Mouse (Mus musculus) brain, embryonic 14.5 days (tissue): Measurements from ENCODE around the gene Icam2. TPM values are rescaled to one million over a fixed set of nuclear protein-coding genes. Genes with fewer than 3 reads are reported as not detected.

Experiments
- DNase-seq: peaks from one replicate; pipeline ENCODE4 v3.0.0-alpha.2; 2011; ENCODE audit warnings: low read depth
- CTCF ChIP-seq: fragments of 200-500 bp; IDR thresholded peaks from 2 replicates; pipeline ENCODE4 v1.5.1; 2012; ENCODE audit warnings: inconsistent platforms, mild to moderate bottlenecking, moderate library complexity, borderline replicate concordance; ENCODE audit not compliant: insufficient read depth, insufficient read length; ENCODE audit errors: extremely low read depth
- POLR2A ChIP-seq: fragments of 200-500 bp; IDR thresholded peaks from 2 replicates; pipeline ENCODE4 v1.6.1; 2012; ENCODE audit warnings: mild to moderate bottlenecking, inconsistent platforms, borderline replicate concordance; ENCODE audit not compliant: poor library complexity, insufficient read depth, insufficient read length, severe bottlenecking; ENCODE audit errors: extremely low read depth
- polyA plus RNA-seq: library from polyadenylated mRNA; depleted of rRNA; stranded (reverse); fragments of >200 nt; gene quantifications from 2 replicates; pipeline ENCODE4 v1.2.3, GENCODE M21; 2012; rRNA removed

Gene Icam2
- polyA plus RNA-seq, 1 experiment: 11.9 TPM

- DNase-seq: no peak
- TF ChIP-seq CTCF (no peak), POLR2A (no peak)
Measured at GRCm38 (mm10) chr11:106338870-106339269, 49.0 kb downstream of the Icam2 start.

- TF ChIP-seq POLR2A: no peak
- no peak for DNase-seq
Measured at GRCm38 (mm10) chr11:106338029-106338428, 49.8 kb downstream of the Icam2 start.

GRCm38 (mm10) chr11:106334066-106334465 is 53.8 kb downstream of the Icam2 start:
- TF ChIP-seq CTCF: no peak
- TF ChIP-seq POLR2A: no peak
- DNase-seq: no peak

GRCm38 (mm10) chr11:106332458-106332857 is 55.4 kb downstream of the Icam2 start:
- no peak for TF ChIP-seq CTCF
- TF ChIP-seq POLR2A: no peak
- peak; percentile 8 for DNase-seq

GRCm38 (mm10) chr11:106329682-106330081 is 58.2 kb downstream of the Icam2 start:
- TF ChIP-seq POLR2A (no peak), CTCF (peak; percentile 25; the same call in 1 of the 2 replicates)
- DNase-seq: peak; percentile 33

GRCm38 (mm10) chr11:106329128-106329527 is 58.7 kb downstream of the Icam2 start:
- DNase-seq: no peak
- TF ChIP-seq POLR2A (no peak), CTCF (no peak)

GRCm38 (mm10) chr11:106328521-106328920 is 59.4 kb downstream of the Icam2 start:
- no peak for TF ChIP-seq POLR2A
- TF ChIP-seq CTCF: no peak
- no peak for DNase-seq

Other genes starting within 250 kb of the Icam2 start
- gene Gm10840, start 227.2 kb downstream of the Icam2 start, polyA plus RNA-seq: 0.77 TPM in 1 of 2 replicates, not detected in the other
- gene Limd2, start 227.2 kb downstream of the Icam2 start, polyA plus RNA-seq: 128 and 134 TPM in 2 replicates
- 54.3 and 68.3 TPM in 2 replicates for gene Strada, start 185.9 kb downstream of the Icam2 start, polyA plus RNA-seq
- 44.1 and 54.9 TPM in 2 replicates for gene Ccdc47, start 171.7 kb downstream of the Icam2 start, polyA plus RNA-seq
- gene Ddx42, start 171.1 kb downstream of the Icam2 start, polyA plus RNA-seq: 41.1 and 56.8 TPM in 2 replicates
- 30.1 and 31.5 TPM in 2 replicates for gene Ftsj3, start 132.0 kb downstream of the Icam2 start, polyA plus RNA-seq
- gene Psmc5, start 131.9 kb downstream of the Icam2 start, polyA plus RNA-seq: 162 and 165 TPM in 2 replicates
- gene Smarcd2, start 115.1 kb downstream of the Icam2 start, polyA plus RNA-seq: 37.3 and 51.0 TPM in 2 replicates
- gene Tcam1, start 111.4 kb downstream of the Icam2 start, polyA plus RNA-seq: 0.15 and 0.23 TPM in 2 replicates
- gene Gh, start 86.2 kb downstream of the Icam2 start, polyA plus RNA-seq: not detected in 2 replicates
- gene Cd79b, start 73.3 kb downstream of the Icam2 start, polyA plus RNA-seq: 0.48 and 0.62 TPM in 2 replicates
- 0.01 and 0.07 TPM in 2 replicates for gene Scn4a, start 34.8 kb downstream of the Icam2 start, polyA plus RNA-seq
- not detected in 2 replicates for gene Prr29, start 22.6 kb downstream of the Icam2 start, polyA plus RNA-seq
- gene Ern1, start 99.8 kb upstream of the Icam2 start, polyA plus RNA-seq: 11.3 and 11.9 TPM in 2 replicates
- 18.8 and 34.6 TPM in 2 replicates for gene Tex2, start 225.3 kb upstream of the Icam2 start, polyA plus RNA-seq